Mouse (Mus musculus): ENCODE data around the gene Gm813. TPM values are rescaled to one million over a fixed set of nuclear protein-coding genes. Genes with fewer than 3 reads are reported as not detected.

Gene Gm813
- polyA plus RNA-seq, 1 experiment from 2014 or later: not detected

DNA sequence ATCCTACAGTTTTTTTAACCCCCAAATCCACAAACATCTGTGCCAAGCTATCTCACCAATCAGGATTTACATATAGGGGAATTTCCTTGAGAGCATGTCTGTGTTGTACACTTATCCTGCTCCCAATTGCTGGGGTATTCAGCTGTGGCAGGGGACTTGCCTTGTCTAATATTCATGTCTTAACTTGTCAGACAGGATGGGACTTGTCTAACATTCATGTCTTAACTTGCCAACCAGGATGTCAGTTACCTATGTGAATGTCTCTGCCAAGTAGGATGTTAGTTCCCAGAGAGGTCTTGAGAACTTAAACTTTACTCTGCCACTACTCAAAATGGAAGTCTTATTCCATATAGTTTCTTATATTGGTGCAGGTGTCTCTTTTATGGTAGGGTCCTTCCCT is 27.3 kb downstream of the Gm813 start:
- Histone ChIP-seq H3K4me3 (no peak overlapping the region), H3K9me3 (no peaks in the 10 kb centered on the region), H3K36me3 (no peaks in the 10 kb centered on the region), H3K27me3 (ENCODE audit: insufficient read depth, poor library complexity, severe bottlenecking) (no peaks in the 10 kb centered on the region), H3K27ac (no peak overlapping the region), H3K4me1 (no peaks in the 10 kb centered on the region)
- DNase-seq (ENCODE audit: low spot score): no peak

DNA sequence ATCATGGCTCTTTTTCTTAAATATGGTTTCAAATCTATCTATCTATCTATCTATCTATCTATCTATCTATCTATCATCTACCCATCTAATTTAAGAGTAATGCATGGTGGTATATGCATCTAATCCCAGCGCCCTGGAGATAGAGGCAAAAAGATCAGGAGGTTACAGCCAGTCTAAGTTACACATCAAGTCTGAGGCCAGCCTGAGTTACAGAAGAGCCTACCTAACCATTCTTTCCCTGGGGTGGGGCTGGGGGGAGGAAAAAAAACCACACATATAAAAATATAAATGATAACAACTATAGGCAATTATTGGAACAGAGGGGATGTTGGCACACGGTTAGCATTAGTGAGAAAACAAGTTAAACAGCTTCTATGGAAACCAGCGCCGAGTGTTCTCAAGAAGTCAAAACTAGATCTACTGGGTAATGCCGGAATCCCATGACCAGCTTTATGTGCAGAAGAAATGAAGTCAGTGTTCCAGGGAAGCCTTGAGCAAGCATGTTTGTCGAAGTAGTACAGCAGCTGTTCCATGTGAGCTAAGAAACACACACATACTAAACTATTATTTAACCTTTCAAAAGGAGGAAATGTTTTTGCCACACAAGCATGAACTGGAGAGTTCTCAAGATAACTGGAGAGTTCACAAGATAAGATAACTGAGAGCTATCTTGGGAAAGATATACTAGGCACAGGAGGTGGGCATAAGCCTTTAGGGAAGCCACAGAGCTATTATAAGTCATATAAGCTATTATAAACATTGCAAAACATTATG is 42.6 kb downstream of the Gm813 start:
- no peaks in the 10 kb centered on the region for H3K4me1 ChIP-seq
- no peaks in the 10 kb centered on the region for H3K27me3 ChIP-seq (ENCODE audit: insufficient read depth, poor library complexity, severe bottlenecking)
- no peak overlapping the region for H3K27ac ChIP-seq
- no peaks in the 10 kb centered on the region for H3K36me3 ChIP-seq
- WGBS: 77% methylated on average over 6 of the region's 6 CpGs
- H3K4me3 ChIP-seq: no peak overlapping the region
- no peak for DNase-seq (ENCODE audit: low spot score)
- H3K9me3 ChIP-seq: no peaks in the 10 kb centered on the region

DNA sequence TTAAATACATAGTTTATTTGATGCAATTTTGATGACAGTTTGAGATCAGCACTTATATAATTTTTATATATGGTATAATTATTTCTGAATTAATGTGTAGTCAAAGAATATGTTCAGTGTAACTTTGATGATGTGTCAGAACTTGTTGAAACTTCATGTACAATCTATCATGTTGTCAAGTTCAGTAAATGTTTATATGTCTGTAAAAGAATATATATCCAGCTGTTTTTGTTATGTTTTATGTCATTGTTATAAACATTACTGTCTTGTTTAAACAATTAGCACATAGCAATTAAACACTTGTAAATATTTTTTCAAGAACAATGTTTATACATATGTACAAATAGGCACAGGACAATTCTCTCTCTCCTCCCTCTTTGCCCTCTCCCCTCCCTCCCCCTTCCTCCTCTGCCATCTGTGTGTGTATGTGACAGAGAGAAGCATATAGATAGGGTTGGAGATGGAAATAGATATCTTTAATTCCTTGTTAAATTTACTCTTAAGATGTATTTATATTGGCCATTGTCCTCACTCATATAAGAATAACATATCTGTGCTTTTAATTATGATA is 46.0 kb downstream of the Gm813 start:
- no peaks in the 10 kb centered on the region for H3K36me3 ChIP-seq
- no peak for DNase-seq (ENCODE audit: low spot score)
- no peak overlapping the region for H3K27ac ChIP-seq
- H3K27me3 ChIP-seq (ENCODE audit: insufficient read depth, poor library complexity, severe bottlenecking): no peaks in the 10 kb centered on the region
- H3K4me1 ChIP-seq: no peaks in the 10 kb centered on the region
- no peak overlapping the region for H3K4me3 ChIP-seq
- no peaks in the 10 kb centered on the region for H3K9me3 ChIP-seq

Other genes with a start within 250 kb of the Gm813 start
- gene Dcbld2, start 208.5 kb downstream of the Gm813 start, polyA plus RNA-seq (2016; fragmentation: Nextera tagmentation; extraction: Ambion mirVana): 12.2 and 13.2 TPM in 2 replicates
- gene St3gal6, start 92.7 kb downstream of the Gm813 start, polyA plus RNA-seq (2016; fragmentation: Nextera tagmentation; extraction: Ambion mirVana): 22.0 and 28.5 TPM in 2 replicates
- not detected in 2 replicates for gene E330017A01Rik, start 21.8 kb upstream of the Gm813 start, polyA plus RNA-seq (2016; fragmentation: Nextera tagmentation; extraction: Ambion mirVana)
- gene Cpox, start 53.3 kb upstream of the Gm813 start, polyA plus RNA-seq (2016; fragmentation: Nextera tagmentation; extraction: Ambion mirVana): 63.5 and 89.9 TPM in 2 replicates
- gene Gpr15, start 102.1 kb upstream of the Gm813 start, polyA plus RNA-seq (2016; fragmentation: Nextera tagmentation; extraction: Ambion mirVana): not detected in 2 replicates
- gene Cldnd1, start 110.9 kb upstream of the Gm813 start, polyA plus RNA-seq (2016; fragmentation: Nextera tagmentation; extraction: Ambion mirVana): 106 TPM in 2 replicates
- not detected in 2 replicates for gene Olfr172, start 146.2 kb upstream of the Gm813 start, polyA plus RNA-seq (2016; fragmentation: Nextera tagmentation; extraction: Ambion mirVana)
- not detected in 2 replicates for gene Olfr173, start 183.3 kb upstream of the Gm813 start, polyA plus RNA-seq (2016; fragmentation: Nextera tagmentation; extraction: Ambion mirVana)
- gene Olfr175-ps1, start 209.8 kb upstream of the Gm813 start, polyA plus RNA-seq (2016; fragmentation: Nextera tagmentation; extraction: Ambion mirVana): not detected in 2 replicates

Measured in heart, embryonic 10.5 days (tissue).